Mouse (Mus musculus): Measurements from ENCODE around the gene Topors. TPM values are rescaled to one million over a fixed set of nuclear protein-coding genes. Genes with fewer than 3 reads are reported as not detected.

The Topors gene
- polyA plus RNA-seq, 1 experiment: 42.0 TPM

GRCm38 (mm10) chr4:40289046-40289445, 19.4 kb upstream of the Topors start:
- Histone ChIP-seq H3K4me1 (ENCODE audit: control insufficient read depth, insufficient read depth, low read length) (peaks cover 5% of the 10 kb centered on the region), H3K27ac (ENCODE audit: insufficient read depth, low read length) (no peak overlapping the region), H3K4me3 (ENCODE audit: insufficient read depth, low read length) (no peak overlapping the region)
- no peak for TF ChIP-seq CTCF (IDR thresholded peaks at IDR 0.05; ENCODE audit: borderline replicate concordance, insufficient read depth, low read length)
- no peak for TF ChIP-seq POLR2A (IDR thresholded peaks at IDR 0.05; ENCODE audit: low read depth, low read length)

- no peak overlapping the region for H3K4me3 ChIP-seq (ENCODE audit: insufficient read depth, low read length)
- TF ChIP-seq POLR2A (IDR thresholded peaks at IDR 0.05; ENCODE audit: low read depth, low read length) (no peak), CTCF (IDR thresholded peaks at IDR 0.05; ENCODE audit: borderline replicate concordance, insufficient read depth, low read length) (no peak)
- peaks cover 5% of the 10 kb centered on the region for H3K4me1 ChIP-seq (ENCODE audit: control insufficient read depth, insufficient read depth, low read length)
- H3K27ac ChIP-seq (ENCODE audit: insufficient read depth, low read length): no peak overlapping the region
These were observed 17.8 kb upstream of the Topors start for GRCm38 (mm10) chr4:40287415-40287814.

- no peak overlapping the region for H3K27ac ChIP-seq (ENCODE audit: insufficient read depth, low read length)
- TF ChIP-seq CTCF (IDR thresholded peaks at IDR 0.05; ENCODE audit: borderline replicate concordance, insufficient read depth, low read length) (no peak), POLR2A (IDR thresholded peaks at IDR 0.05; ENCODE audit: low read depth, low read length) (no peak)
- peaks cover 5% of the 10 kb centered on the region for H3K4me1 ChIP-seq (ENCODE audit: control insufficient read depth, insufficient read depth, low read length)
These were observed 15.9 kb upstream of the Topors start for GRCm38 (mm10) chr4:40285582-40285981.

GRCm38 (mm10) chr4:40279276-40279900, 9.7 kb upstream of the Topors start, which contains the start of gene Ndufb6:
Ndufb6 (minus strand) TSS chr4:40279421.
- peak within 1 kb of the TSS; percentile 88 for H3K4me3 ChIP-seq (ENCODE audit: insufficient read depth, low read length)
- TF ChIP-seq POLR2A (IDR thresholded peaks at IDR 0.05; ENCODE audit: low read depth, low read length) (peak; percentile 89), CTCF (IDR thresholded peaks at IDR 0.05; ENCODE audit: borderline replicate concordance, insufficient read depth, low read length) (no peak)
- H3K4me1 ChIP-seq (ENCODE audit: control insufficient read depth, insufficient read depth, low read length): peaks cover 4% of the 10 kb centered on the region; the same call in 1 of the 2 replicates

More at GRCm38 (mm10) chr4:40285582-40285981, 15.9 kb upstream of the Topors start:
- no peak overlapping the region for H3K4me3 ChIP-seq (ENCODE audit: insufficient read depth, low read length)

GRCm38 (mm10) chr4:40278880-40279275, 9.2 kb upstream of the Topors start:
- H3K27ac ChIP-seq (ENCODE audit: insufficient read depth, low read length): peak overlapping the region; percentile 18; the same call in 1 of the 2 replicates
- H3K4me3 ChIP-seq (ENCODE audit: insufficient read depth, low read length): peak overlapping the region; percentile 88
- TF ChIP-seq POLR2A (IDR thresholded peaks at IDR 0.05; ENCODE audit: low read depth, low read length): no peak
- no peak for TF ChIP-seq CTCF (IDR thresholded peaks at IDR 0.05; ENCODE audit: borderline replicate concordance, insufficient read depth, low read length)
- peaks cover 4% of the 10 kb centered on the region; the same call in 1 of the 2 replicates for H3K4me1 ChIP-seq (ENCODE audit: control insufficient read depth, insufficient read depth, low read length)

More at GRCm38 (mm10) chr4:40279276-40279900, 9.7 kb upstream of the Topors start, which contains the start of gene Ndufb6:
- H3K27ac ChIP-seq (ENCODE audit: insufficient read depth, low read length): peak within 1 kb of the TSS; percentile 70

- Histone ChIP-seq H3K4me1 (ENCODE audit: control insufficient read depth, insufficient read depth, low read length) (0 out of 2 replicates have a peak, but pooled peaks cover 6% of the 10 kb centered on the region), H3K27ac (ENCODE audit: insufficient read depth, low read length) (peak overlapping the region; percentile 89), H3K4me3 (ENCODE audit: insufficient read depth, low read length) (peak overlapping the region; percentile 92)
- TF ChIP-seq CTCF (IDR thresholded peaks at IDR 0.05; ENCODE audit: borderline replicate concordance, insufficient read depth, low read length) (no peak), POLR2A (IDR thresholded peaks at IDR 0.05; ENCODE audit: low read depth, low read length) (no peak)
These were observed 815 bp downstream of the Topors start for GRCm38 (mm10) chr4:40268835-40269234.

- no peak for TF ChIP-seq CTCF (IDR thresholded peaks at IDR 0.05; ENCODE audit: borderline replicate concordance, insufficient read depth, low read length)
- peak; percentile 58 for TF ChIP-seq POLR2A (IDR thresholded peaks at IDR 0.05; ENCODE audit: low read depth, low read length)
- peak overlapping the region; percentile 92 for H3K4me3 ChIP-seq (ENCODE audit: insufficient read depth, low read length)
- 0 out of 2 replicates have a peak, but pooled peaks cover 6% of the 10 kb centered on the region for H3K4me1 ChIP-seq (ENCODE audit: control insufficient read depth, insufficient read depth, low read length)
- peak overlapping the region; percentile 89 for H3K27ac ChIP-seq (ENCODE audit: insufficient read depth, low read length)
These were observed 1.3 kb downstream of the Topors start for GRCm38 (mm10) chr4:40268204-40268813.

GRCm38 (mm10) chr4:40267681-40268080, 2.0 kb downstream of the Topors start:
- TF ChIP-seq CTCF (IDR thresholded peaks at IDR 0.05; ENCODE audit: borderline replicate concordance, insufficient read depth, low read length) (no peak), POLR2A (IDR thresholded peaks at IDR 0.05; ENCODE audit: low read depth, low read length) (no peak)
- H3K27ac ChIP-seq (ENCODE audit: insufficient read depth, low read length): no peak overlapping the region
- H3K4me1 ChIP-seq (ENCODE audit: control insufficient read depth, insufficient read depth, low read length): 0 out of 2 replicates have a peak, but pooled peaks cover 6% of the 10 kb centered on the region
- H3K4me3 ChIP-seq (ENCODE audit: insufficient read depth, low read length): peak overlapping the region; percentile 92

- 0 out of 2 replicates have a peak, but pooled peaks cover 6% of the 10 kb centered on the region for H3K4me1 ChIP-seq (ENCODE audit: control insufficient read depth, insufficient read depth, low read length)
- no peak overlapping the region for H3K27ac ChIP-seq (ENCODE audit: insufficient read depth, low read length)
- TF ChIP-seq POLR2A (IDR thresholded peaks at IDR 0.05; ENCODE audit: low read depth, low read length): no peak
- no peak for TF ChIP-seq CTCF (IDR thresholded peaks at IDR 0.05; ENCODE audit: borderline replicate concordance, insufficient read depth, low read length)
- no peak overlapping the region for H3K4me3 ChIP-seq (ENCODE audit: insufficient read depth, low read length)
These were observed 5.3 kb downstream of the Topors start for GRCm38 (mm10) chr4:40264321-40264720.

All from embryonic fibroblast, embryonic 13.5 days (primary cell).